Mouse (Mus musculus) ES-E14 (cell line): Measurements from ENCODE around the gene Kdelr1. TPM values are rescaled to one million over a fixed set of nuclear protein-coding genes. Genes with fewer than 3 reads are reported as not detected.

ENCODE experiments used
- DNase-seq: peaks from one replicate; pipeline ENCODE4 v3.0.0-alpha.2; 2013; ENCODE audit warnings: low read depth, low spot score
- H3K27ac ChIP-seq: 2 replicates; pipeline ENCODE4 v1.5.1; 2012; ENCODE audit warnings: low read depth, mild to moderate bottlenecking, low read length, moderate library complexity, mixed read lengths; ENCODE audit not compliant: poor library complexity, insufficient read depth, severe bottlenecking
- H3K36me3 ChIP-seq: 2 replicates; pipeline ENCODE4 v1.6.1; 2012; ENCODE audit warnings: mild to moderate bottlenecking, low read length, moderate library complexity, mixed read lengths; ENCODE audit not compliant: control insufficient read depth, poor library complexity, insufficient read depth, severe bottlenecking
- H3K4me1 ChIP-seq, 2 experiments: fragments of 150-350 bp in 1 of 2; sonication (generic) in 1 of 2; 2 replicates each; pipeline ENCODE4 v1.6.1; 2012; ENCODE audit warnings: low read length in 2 of 2, mild to moderate bottlenecking in 1 of 2, mixed read lengths in 1 of 2; ENCODE audit not compliant: control insufficient read depth in 2 of 2, insufficient read depth in 2 of 2, poor library complexity in 1 of 2
- H3K4me3 ChIP-seq, 2 experiments: fragments of 150-350 bp in 1 of 2; sonication (generic) in 1 of 2; 2 replicates each; pipeline ENCODE4 v1.5.1; 2012; ENCODE audit warnings: low read length in 2 of 2, low read depth in 1 of 2, mild to moderate bottlenecking in 1 of 2, mixed read lengths in 1 of 2; ENCODE audit not compliant: insufficient read depth in 1 of 2, poor library complexity in 1 of 2, severe bottlenecking in 1 of 2
- H3K9ac ChIP-seq: 2 replicates; pipeline ENCODE4 v1.6.1; 2012; ENCODE audit warnings: low read depth, mild to moderate bottlenecking, low read length, mixed read lengths; ENCODE audit not compliant: poor library complexity, insufficient read depth, severe bottlenecking
- H3K9me3 ChIP-seq: fragments of 150-350 bp; sonication (generic); 2 replicates; pipeline ENCODE4 v1.6.1; 2012; ENCODE audit warnings: low read depth, mild to moderate bottlenecking, low read length; ENCODE audit not compliant: control insufficient read depth, insufficient read depth
- CHD2 ChIP-seq: IDR thresholded peaks from 2 replicates; pipeline ENCODE4 v1.6.1; 2014; ENCODE audit warnings: mild to moderate bottlenecking, low read depth, low read length, inconsistent platforms
- HCFC1 ChIP-seq: IDR thresholded peaks from 2 replicates; pipeline ENCODE4 v1.6.1; 2012; ENCODE audit warnings: low read length, inconsistent platforms, borderline replicate concordance; ENCODE audit not compliant: insufficient read depth
- MAFK ChIP-seq: IDR thresholded peaks from 2 replicates; pipeline ENCODE4 v1.6.1; 2014; ENCODE audit warnings: mild to moderate bottlenecking, low read depth, low read length, inconsistent platforms; ENCODE audit not compliant: insufficient read depth
- ZC3H11A ChIP-seq: IDR thresholded peaks from 2 replicates; pipeline ENCODE4 v1.6.1; 2012; ENCODE audit warnings: low read depth, mild to moderate bottlenecking, inconsistent platforms, low read length, borderline replicate concordance
- ZNF384 ChIP-seq: IDR thresholded peaks from 2 replicates; pipeline ENCODE4 v1.6.1; 2012; ENCODE audit warnings: low read depth, low read length, inconsistent platforms
- in situ Hi-C, 2 experiments: fragments of 600-800 bp; cut with MboI; formaldehyde crosslinking; loops; one replicate each; pipeline ENCODE4 v1.15.1; 2025; ENCODE audit warnings: low sequenced_read_pairs in 2 of 2, inconsistent platforms in 1 of 2; ENCODE audit not compliant: unreplicated experiment in 2 of 2
- total RNA-seq: library from RNA; depleted of rRNA; stranded (reverse); fragments of 300-350 nt; gene quantifications from 2 replicates; pipeline ENCODE4 v1.2.3, GENCODE M21; 2012

Gene Kdelr1
- total RNA-seq, 1 experiment, result 73.2 TPM

DNA sequence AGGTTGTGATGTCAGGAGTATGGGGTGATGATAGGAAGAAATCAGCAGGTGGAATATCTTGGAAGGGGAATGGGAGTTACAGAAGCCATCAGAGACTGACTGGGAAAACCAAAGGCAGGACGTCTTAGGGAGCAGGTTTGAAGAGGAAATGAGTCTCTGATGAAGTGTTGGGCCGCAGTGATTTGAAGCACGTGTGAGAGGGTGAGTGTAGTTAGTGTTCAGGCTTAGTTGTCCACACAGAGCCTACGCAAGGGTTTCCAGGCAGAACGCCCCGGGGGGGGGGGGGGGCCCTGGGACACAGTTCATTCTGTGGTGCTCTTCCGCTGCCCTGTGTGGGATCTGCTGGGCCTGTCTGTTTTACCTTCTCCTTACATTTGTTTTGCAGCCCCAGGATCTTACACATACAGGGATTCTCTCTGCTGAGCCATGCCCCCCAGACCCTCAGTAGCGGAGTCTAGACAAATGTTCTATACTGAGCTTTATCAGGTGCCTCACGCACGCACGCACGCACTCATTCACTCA lies 30.0 kb downstream of the Kdelr1 start:
- H3K4me3 ChIP-seq, result no peak overlapping the region
- DNase-seq, result no peak
- no peak overlapping the region for H3K27ac ChIP-seq
- in situ Hi-C loops, result no loop called here
- no peaks in the 10 kb centered on the region for H3K9me3 ChIP-seq
- peaks cover 5% of the 10 kb centered on the region for H3K36me3 ChIP-seq
- no peak for TF ChIP-seq HCFC1
- H3K4me1 ChIP-seq, result no peaks in the 10 kb centered on the region; a peak in 1 of 4 replicates
- no peak overlapping the region for H3K9ac ChIP-seq

DNA sequence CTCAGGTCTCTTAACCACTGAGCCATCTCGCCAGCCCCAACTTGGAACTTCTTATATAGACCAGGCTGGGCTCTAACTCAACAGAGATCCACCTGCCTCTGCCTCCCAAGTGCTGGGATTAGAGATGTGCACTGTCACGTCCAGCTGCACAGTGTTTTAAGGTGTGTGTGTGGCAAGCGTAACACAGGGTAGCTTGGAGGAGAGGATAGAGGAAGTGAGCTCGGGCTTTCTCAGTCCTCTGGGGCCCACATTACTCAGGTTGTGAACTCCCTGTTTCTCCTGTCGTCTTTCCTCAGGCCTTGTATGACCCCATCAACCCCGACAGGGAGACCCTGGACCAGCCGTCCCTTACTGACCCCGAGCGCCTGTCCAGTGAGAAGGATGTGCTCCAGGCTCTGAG lies 34.0 kb downstream of the Kdelr1 start:
- no peaks in the 10 kb centered on the region for H3K9me3 ChIP-seq
- peaks cover 18% of the 10 kb centered on the region for H3K36me3 ChIP-seq
- H3K4me1 ChIP-seq, result no peaks in the 10 kb centered on the region; a peak in 1 of 4 replicates
- TF ChIP-seq CHD2, result no peak
- no peak for TF ChIP-seq ZNF384
- TF ChIP-seq MAFK, result no peak
- no peak for TF ChIP-seq HCFC1
- no peak for TF ChIP-seq ZC3H11A
- H3K27ac ChIP-seq, result no peak overlapping the region
- H3K9ac ChIP-seq, result no peak overlapping the region
- in situ Hi-C loops, result no loop called here
- no peak for DNase-seq
- H3K4me3 ChIP-seq, result no peak overlapping the region

DNA sequence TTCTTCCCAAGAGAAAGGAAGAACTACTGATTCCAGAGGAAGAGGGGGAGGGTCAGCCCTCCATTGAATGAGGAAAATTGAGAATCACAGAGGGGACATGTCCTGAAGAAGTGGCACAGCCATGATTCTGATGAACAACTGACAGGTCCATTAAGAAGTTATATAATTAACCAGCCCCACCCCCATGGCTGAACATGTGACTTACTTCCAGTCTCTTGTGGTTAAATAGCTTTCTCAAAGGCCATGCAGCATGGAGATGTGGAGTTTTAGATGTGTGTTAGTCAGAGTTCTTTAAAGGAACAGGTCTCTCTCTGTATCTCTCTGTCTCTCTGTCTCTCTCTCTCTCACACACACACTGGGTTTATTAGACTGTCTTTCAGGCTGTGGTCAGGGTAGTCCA lies 35.8 kb downstream of the Kdelr1 start:
- H3K9me3 ChIP-seq, result no peaks in the 10 kb centered on the region
- no peak overlapping the region for H3K4me3 ChIP-seq
- TF ChIP-seq HCFC1, result no peak
- no peak for TF ChIP-seq ZNF384
- TF ChIP-seq MAFK, result no peak
- no peak for TF ChIP-seq CHD2
- TF ChIP-seq ZC3H11A, result no peak
- peaks cover 18% of the 10 kb centered on the region for H3K36me3 ChIP-seq
- DNase-seq, result no peak
- no peaks in the 10 kb centered on the region for H3K4me1 ChIP-seq
- no peak overlapping the region for H3K9ac ChIP-seq
- no peak overlapping the region for H3K27ac ChIP-seq
- in situ Hi-C loops, result no loop called here

DNA sequence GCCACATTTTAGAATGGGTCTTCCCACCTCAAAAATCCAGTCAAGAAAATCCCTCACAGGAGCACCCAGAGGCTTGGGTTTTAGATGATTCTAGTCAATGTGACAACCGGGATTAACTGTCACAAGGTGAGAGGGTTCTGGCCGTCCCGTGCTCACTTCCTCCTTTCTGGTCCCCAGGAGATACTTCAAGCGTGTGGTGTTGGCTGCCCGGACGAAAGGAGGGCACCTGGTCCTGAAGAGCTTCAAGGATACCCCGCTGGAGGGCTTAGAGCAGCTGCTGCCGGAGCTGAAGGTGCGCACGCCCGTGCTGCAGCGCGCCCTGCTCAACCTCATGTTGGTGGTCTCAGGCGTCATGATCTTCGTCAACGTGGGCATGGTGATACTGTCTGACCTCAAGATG lies 36.6 kb downstream of the Kdelr1 start:
- no peak overlapping the region for H3K4me3 ChIP-seq
- H3K27ac ChIP-seq, result no peak overlapping the region
- in situ Hi-C loops, result no loop called here
- H3K9ac ChIP-seq, result no peak overlapping the region
- H3K36me3 ChIP-seq, result peaks cover 18% of the 10 kb centered on the region
- H3K4me1 ChIP-seq, result no peaks in the 10 kb centered on the region
- no peaks in the 10 kb centered on the region for H3K9me3 ChIP-seq
- TF ChIP-seq MAFK (no peak), CHD2 (no peak), HCFC1 (no peak), ZNF384 (no peak), ZC3H11A (no peak)
- no peak for DNase-seq

DNA sequence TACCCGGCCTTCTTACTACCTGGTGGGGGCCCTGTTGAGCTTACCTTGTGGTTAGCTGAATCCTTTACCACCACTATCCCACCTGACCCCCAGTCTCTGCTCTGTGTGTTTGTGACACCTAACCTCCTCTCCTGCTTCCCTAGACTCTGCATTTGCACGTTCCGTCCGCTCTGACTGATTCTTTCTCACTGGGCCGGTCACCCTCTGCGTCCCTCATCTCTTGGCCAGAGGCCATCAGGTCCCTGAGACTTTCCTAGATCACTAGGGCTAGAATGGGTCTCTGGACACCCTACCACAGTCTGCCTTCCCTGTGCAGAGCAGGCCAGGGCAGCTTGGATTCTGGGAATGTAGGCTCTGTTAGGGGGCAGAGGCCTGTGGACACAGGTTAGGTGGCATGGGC lies 41.5 kb downstream of the Kdelr1 start:
- TF ChIP-seq ZNF384 (no peak), ZC3H11A (no peak), MAFK (no peak), HCFC1 (no peak), CHD2 (no peak)
- Histone ChIP-seq H3K36me3 (peaks cover 10% of the 10 kb centered on the region), H3K27ac (no peak overlapping the region; the same call in 1 of the 2 replicates), H3K4me1 (peaks cover 3 to 19% of the 10 kb centered on the region in 2 experiments; a peak in 2 of 4 replicates), H3K9me3 (no peaks in the 10 kb centered on the region), H3K9ac (no peak overlapping the region), H3K4me3 (no peak overlapping the region)
- no peak for DNase-seq
- in situ Hi-C loops, result no loop called here
